Mouse (Mus musculus) erythroid progenitor cell, adult 5-6 weeks (primary cell): Measurements from ENCODE around the gene Arf3. TPM values are rescaled to one million over a fixed set of nuclear protein-coding genes. Genes with fewer than 3 reads are reported as not detected.

Experiments used
- ATAC-seq: replicated peaks from 2 replicates; pipeline ENCODE4 v1.8.0; 2016; ENCODE audit warnings: moderate number of reproducible peaks, mild to moderate bottlenecking, moderate TSS enrichment, inconsistent platforms; ENCODE audit not compliant: poor library complexity, low FRiP score, severe bottlenecking
- total RNA-seq, 2 experiments: library from RNA; stranded (forward) in 1 of 2; stranded (reverse) in 1 of 2; fragments of 150-400 nt in 1 of 2; fragments of 186-747, 209-891 nt in 1 of 2; gene quantifications; 2 replicates each; pipeline versions ENCODE4 v1.2.3 to v1.2.4; 2015 to 2017; ENCODE audit warnings: low replicate concordance in 2 of 2

Gene Arf3
- total RNA-seq, 2 experiments from 2014 or later: 4.8 to 5.4 TPM

DNA sequence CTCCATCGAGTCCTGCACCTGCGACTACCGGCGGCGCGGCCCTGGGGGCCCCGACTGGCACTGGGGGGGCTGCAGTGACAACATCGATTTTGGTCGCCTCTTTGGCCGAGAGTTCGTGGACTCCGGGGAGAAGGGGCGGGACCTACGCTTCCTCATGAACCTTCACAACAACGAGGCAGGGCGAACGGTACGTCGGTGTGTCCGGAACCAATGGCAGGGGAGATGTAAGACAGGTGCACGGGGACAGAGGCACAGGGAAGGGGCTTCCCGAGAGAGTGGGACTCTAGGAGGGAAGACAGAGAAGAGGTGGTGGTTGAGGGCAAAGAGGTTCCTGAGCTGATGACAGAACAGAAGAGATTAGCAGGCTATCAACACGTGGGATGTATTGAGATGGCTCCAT is 28.8 kb upstream of the Arf3 start:
- no peak for ATAC-seq

GRCm38 (mm10) chr15:98791221-98791620 is 28.2 kb upstream of the Arf3 start:
- no peak for ATAC-seq

- no peak for ATAC-seq
These were observed 27.7 kb upstream of the Arf3 start for GRCm38 (mm10) chr15:98790761-98791160.

GRCm38 (mm10) chr15:98789661-98790535 is 26.9 kb upstream of the Arf3 start, which contains the start of gene Wnt1:
Gene Wnt1, plus strand, starts transcription at chr15:98789857.
- ATAC-seq: no peak

GRCm38 (mm10) chr15:98788972-98789660 is 26.1 kb upstream of the Arf3 start:
- ATAC-seq: 0 out of 2 replicates have a peak, but pooled peaks have one; percentile 43

DNA sequence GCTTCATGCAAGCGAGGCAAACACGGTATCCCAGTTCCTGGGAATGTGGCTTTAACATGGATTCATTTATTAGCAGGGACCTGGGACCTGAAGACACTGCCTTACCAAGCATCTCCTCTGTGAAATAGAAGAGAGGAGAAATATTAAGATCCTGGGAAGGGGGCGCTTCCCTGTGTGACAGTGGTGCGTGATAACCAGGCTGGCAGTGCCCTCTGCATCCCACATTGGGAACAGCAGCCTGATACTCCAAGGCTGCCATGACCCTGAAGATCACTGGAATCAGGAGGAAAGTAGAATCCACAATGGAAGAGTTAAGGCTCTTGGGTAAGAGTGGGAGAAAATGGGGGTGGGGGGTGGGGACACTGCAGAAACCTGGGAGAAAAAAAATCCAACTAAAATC is 24.9 kb upstream of the Arf3 start:
- no peak for ATAC-seq

- no peak for ATAC-seq
These were observed 22.7 kb upstream of the Arf3 start for GRCm38 (mm10) chr15:98785744-98786143.

GRCm38 (mm10) chr15:98781166-98781565 is 18.2 kb upstream of the Arf3 start:
- no peak for ATAC-seq

GRCm38 (mm10) chr15:98780573-98780972 is 17.6 kb upstream of the Arf3 start:
- no peak for ATAC-seq

GRCm38 (mm10) chr15:98780075-98780474 is 17.1 kb upstream of the Arf3 start:
- no peak for ATAC-seq

GRCm38 (mm10) chr15:98778806-98779205 is 15.8 kb upstream of the Arf3 start:
- no peak for ATAC-seq

- no peak for ATAC-seq
These were observed 15.3 kb upstream of the Arf3 start for GRCm38 (mm10) chr15:98778191-98778770.

- no peak for ATAC-seq
These were observed 14.7 kb upstream of the Arf3 start, which contains the start of gene Wnt10b for GRCm38 (mm10) chr15:98777762-98778161. Gene Wnt10b, minus strand, starts transcription at chr15:98778150.

DNA sequence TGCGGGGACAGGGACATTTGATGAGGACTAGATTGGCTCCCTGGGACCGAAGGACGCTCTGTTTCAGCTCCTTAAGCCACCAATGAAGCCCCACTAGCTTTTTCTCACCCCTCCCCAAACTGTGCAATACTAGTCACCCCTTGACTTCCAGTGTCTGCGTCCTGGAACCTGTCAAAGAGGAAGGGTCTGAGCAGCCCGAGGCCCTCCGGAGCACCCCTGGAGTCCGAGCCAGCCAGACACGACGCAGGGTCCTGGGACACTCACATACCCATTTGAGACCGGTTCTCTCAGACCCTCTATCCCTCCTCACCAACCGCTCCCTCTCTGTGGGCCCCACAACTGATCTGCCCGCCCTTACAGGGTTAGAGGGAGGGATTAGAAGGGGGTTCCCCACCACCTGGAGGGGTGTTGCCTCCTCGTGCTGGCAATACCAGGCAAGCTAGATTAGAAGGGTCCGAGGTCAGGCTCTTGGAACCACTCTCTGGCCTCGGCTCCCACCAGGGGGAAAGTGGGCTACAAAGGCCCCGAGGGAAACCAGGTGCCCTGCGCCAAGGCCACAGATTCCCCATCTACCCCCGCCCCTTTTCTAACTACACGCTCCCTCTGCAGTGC is 14.1 kb upstream of the Arf3 start:
- no peak for ATAC-seq

DNA sequence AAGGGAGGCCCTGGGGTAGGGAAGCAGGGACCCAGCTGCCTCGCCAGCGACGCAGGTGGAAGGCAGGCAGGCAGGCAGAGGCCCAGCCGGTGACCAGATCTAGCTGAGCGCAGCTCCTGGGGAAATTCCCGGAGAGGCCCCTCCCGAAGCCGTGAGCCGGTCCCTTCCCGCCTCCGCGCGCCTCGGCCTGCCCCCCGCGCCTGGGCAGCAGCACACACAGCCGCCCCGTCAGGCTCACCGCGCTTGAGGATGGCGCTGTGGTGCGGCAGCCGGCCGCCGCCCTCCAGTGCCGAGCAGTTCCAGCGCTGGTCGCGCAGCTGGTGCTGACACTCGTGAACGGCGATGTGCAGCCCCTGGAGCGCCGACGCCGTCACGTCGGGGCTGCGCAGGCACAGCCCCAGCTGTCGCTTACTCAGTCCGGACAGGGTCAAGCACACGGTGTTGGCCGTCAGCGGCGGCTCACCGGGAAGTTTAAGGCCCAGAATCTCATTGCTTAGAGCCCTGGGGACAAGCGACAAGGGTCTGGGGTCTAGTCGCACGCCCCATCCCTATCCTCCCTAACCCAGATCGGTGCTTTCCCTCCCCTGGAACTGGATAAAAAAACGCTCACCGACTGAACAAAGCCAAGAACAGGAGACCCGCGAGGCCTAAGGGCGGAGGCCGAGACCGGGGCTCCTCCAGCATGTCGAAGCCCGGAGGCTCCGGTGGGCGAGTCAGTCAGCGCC is 13.4 kb upstream of the Arf3 start:
- ATAC-seq: no peak

GRCm38 (mm10) chr15:98775533-98775932 is 12.5 kb upstream of the Arf3 start:
- ATAC-seq: no peak

DNA sequence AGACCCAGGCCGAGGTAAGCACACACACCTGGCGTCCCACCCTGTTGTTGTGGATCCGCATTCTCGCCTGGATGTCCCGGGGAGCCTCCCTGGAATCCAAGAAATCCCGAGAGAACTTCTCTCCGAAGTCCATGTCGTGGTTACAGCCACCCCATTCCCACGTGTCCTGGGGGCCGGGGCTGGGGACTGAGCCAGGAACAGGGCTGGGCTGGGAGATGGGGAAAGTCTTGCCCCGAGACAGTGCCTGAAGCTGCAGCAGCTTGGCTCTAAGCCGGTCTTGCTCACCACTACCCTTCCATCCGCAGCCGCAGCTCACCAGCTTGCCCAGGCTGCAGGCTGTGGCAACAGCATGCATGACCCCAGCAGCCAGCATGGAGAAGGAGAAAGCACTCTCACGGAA is 11.1 kb upstream of the Arf3 start:
- ATAC-seq: no peak

GRCm38 (mm10) chr15:98772511-98773211 is 9.6 kb upstream of the Arf3 start:
- ATAC-seq: 0 out of 2 replicates have a peak, but pooled peaks have one; percentile 27
